Comparison of ENCODE assay signal across 8 mouse cellular contexts in the genomic region with DNA sequence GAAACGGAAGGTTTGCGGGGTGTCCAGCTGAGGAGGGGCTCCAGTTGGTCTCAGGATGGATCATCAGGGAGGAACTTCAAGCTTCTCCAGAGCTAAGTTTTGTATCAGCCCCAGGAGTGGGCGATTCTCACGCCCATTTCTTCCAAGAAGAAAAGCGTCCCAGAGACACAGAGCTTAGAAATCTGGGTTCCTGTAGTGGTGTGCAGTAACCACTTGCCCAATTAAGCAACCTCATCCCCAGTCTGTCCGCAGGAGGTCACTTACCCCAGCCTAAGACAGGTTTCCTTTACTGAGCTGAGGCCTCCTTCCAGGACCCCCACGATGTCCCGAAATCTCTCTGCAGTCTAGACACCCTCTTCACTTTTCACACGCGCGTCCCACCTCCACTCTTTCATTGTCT. TPM values are rescaled to one million over a fixed set of nuclear protein-coding genes. Genes with fewer than 3 reads are reported as not detected.
DNase-seq lines count a peak whose midpoint lies in the region; ATAC-seq and TF ChIP-seq lines count a peak whose summit lies in the region.

No protein-coding gene starts in this region.

- H3K4me1 ChIP-seq in kidney, postnatal 0 days (replicated peaks; ENCODE audit: insufficient read depth, low read length) = peaks cover 7% of the 10 kb centered on the region; the same call in 1 of the 2 replicates
- peaks cover 14% of the 10 kb centered on the region for H3K4me1 ChIP-seq in hindbrain, embryonic 16.5 days (ENCODE audit: control insufficient read depth, insufficient read depth, low read depth, low read length)
- peaks cover 9% of the 10 kb centered on the region; the same call in 1 of the 2 replicates for H3K4me1 ChIP-seq in midbrain, embryonic 16.5 days (ENCODE audit: control insufficient read depth, insufficient read depth, low read length)

- H3K36me3 ChIP-seq in kidney, postnatal 0 days (ENCODE audit: insufficient read depth, low read length) = no peaks in the 10 kb centered on the region
- H3K36me3 ChIP-seq in hindbrain, embryonic 16.5 days (ENCODE audit: control insufficient read depth, insufficient read depth, low read length) = no peaks in the 10 kb centered on the region
- H3K36me3 ChIP-seq in midbrain, embryonic 16.5 days (ENCODE audit: control insufficient read depth, insufficient read depth, low read length) = no peaks in the 10 kb centered on the region

- peak overlapping the region; percentile 48 for H3K4me3 ChIP-seq in kidney, postnatal 0 days (replicated peaks; ENCODE audit: low read depth, low read length)
- peak overlapping the region; percentile 50 for H3K4me3 ChIP-seq in hindbrain, embryonic 16.5 days (ENCODE audit: low read length)
- peak overlapping the region; percentile 52 for H3K4me3 ChIP-seq in midbrain, embryonic 16.5 days (ENCODE audit: low read depth, low read length)

- no peak for ATAC-seq in kidney, postnatal 0 days (replicated peaks; ENCODE audit: low FRiP score, low read depth)
- ATAC-seq in common myeloid progenitor, adult 5-6 weeks (replicated peaks; ENCODE audit: low read depth, poor library complexity, severe bottlenecking) = peak; percentile 30
- no peak for ATAC-seq in hindbrain, embryonic 16.5 days
- ATAC-seq in midbrain, embryonic 16.5 days = no peak; the same call in none of the 2 replicates

- peak overlapping the region; percentile 78 for H3K4me2 ChIP-seq in kidney, postnatal 0 days (ENCODE audit: low read length)
- H3K4me2 ChIP-seq in hindbrain, embryonic 16.5 days (ENCODE audit: low read length) = peak overlapping the region; percentile 98
- H3K4me2 ChIP-seq in midbrain, embryonic 16.5 days (ENCODE audit: low read length) = peak overlapping the region; percentile 83

- no peak for TF ChIP-seq CTCF in kidney, postnatal 0 days (IDR thresholded peaks at IDR 0.05; ENCODE audit: low read depth)

- 5% methylated on average over 11 of the region's 11 CpGs for WGBS in kidney, postnatal 0 days
- WGBS in hindbrain, embryonic 16.5 days = 7% methylated on average over 11 of the region's 11 CpGs
- 6% methylated on average over 11 of the region's 11 CpGs for WGBS in midbrain, embryonic 16.5 days

- H3K9me3 ChIP-seq in kidney, postnatal 0 days (replicated peaks; ENCODE audit: low read length) = no peaks in the 10 kb centered on the region
- H3K9me3 ChIP-seq in hindbrain, embryonic 16.5 days (ENCODE audit: control insufficient read depth, low read length) = no peaks in the 10 kb centered on the region
- no peaks in the 10 kb centered on the region for H3K9me3 ChIP-seq in midbrain, embryonic 16.5 days (replicated peaks; ENCODE audit: control insufficient read depth, low read length, poor library complexity, severe bottlenecking)

- DNase-seq in kidney, postnatal 0 days (ENCODE audit: low spot score) = no peak
- no peak for DNase-seq in kidney, postnatal 36 days
- DNase-seq in ovary, postnatal 36 days (ENCODE audit: low spot score) = no peak
- no peak for DNase-seq in frontal cortex, postnatal 25 days (ENCODE audit: low spot score in 2 of 2)
- no peak for DNase-seq in spleen, postnatal 4 days (ENCODE audit: low spot score in 2 of 2)

- H3K27me3 ChIP-seq in kidney, postnatal 0 days (ENCODE audit: insufficient read depth, low read length) = no peaks in the 10 kb centered on the region
- H3K27me3 ChIP-seq in hindbrain, embryonic 16.5 days (replicated peaks; ENCODE audit: control insufficient read depth, insufficient read depth, low read length) = no peaks in the 10 kb centered on the region
- no peaks in the 10 kb centered on the region for H3K27me3 ChIP-seq in midbrain, embryonic 16.5 days (ENCODE audit: control insufficient read depth, insufficient read depth, low read depth, low read length)

- peak overlapping the region; percentile 39 for H3K9ac ChIP-seq in kidney, postnatal 0 days (ENCODE audit: low read depth, low read length)
- peak overlapping the region; percentile 69 for H3K9ac ChIP-seq in hindbrain, embryonic 16.5 days (ENCODE audit: low read depth, low read length)
- H3K9ac ChIP-seq in midbrain, embryonic 16.5 days (ENCODE audit: low read depth, low read length) = peak overlapping the region; percentile 62

- 0 out of 2 replicates have a peak overlapping the region, but pooled peaks have one; percentile 25 for H3K27ac ChIP-seq in kidney, postnatal 0 days
- no peak overlapping the region for H3K27ac ChIP-seq in hindbrain, embryonic 16.5 days (ENCODE audit: low read depth, low read length)
- no peak overlapping the region for H3K27ac ChIP-seq in midbrain, embryonic 16.5 days (ENCODE audit: low read length)

RNA-seq across cellular contexts. Expression of a gene that starts 0.3 kb away (rescaled TPM):
- polyA plus RNA-seq in kidney, postnatal 0 days (2015; fragmentation: Nextera tagmentation; extraction: Ambion mirVana) = 0.72 and 0.77 TPM in 2 replicates
- total RNA-seq in common myeloid progenitor, adult 5-6 weeks (2017) = 3.8 and 6.5 TPM in 2 replicates
- 0.89 and 0.93 TPM in 2 replicates for polyA plus RNA-seq in hindbrain, embryonic 16.5 days (2015; fragmentation: Nextera tagmentation; extraction: Ambion mirVana)
- polyA plus RNA-seq in midbrain, embryonic 16.5 days (2015; fragmentation: Nextera tagmentation; extraction: Ambion mirVana) = 0.46 and 0.57 TPM in 2 replicates

RNA-seq across cellular contexts. Expression of a gene that starts 7.2 kb away (rescaled TPM):
- 11.0 and 12.4 TPM in 2 replicates for polyA plus RNA-seq in kidney, postnatal 0 days (2015; fragmentation: Nextera tagmentation; extraction: Ambion mirVana)
- total RNA-seq in common myeloid progenitor, adult 5-6 weeks (2017) = 8.0 and 70.9 TPM in 2 replicates
- polyA plus RNA-seq in hindbrain, embryonic 16.5 days (2015; fragmentation: Nextera tagmentation; extraction: Ambion mirVana) = 4.2 and 4.6 TPM in 2 replicates
- polyA plus RNA-seq in midbrain, embryonic 16.5 days (2015; fragmentation: Nextera tagmentation; extraction: Ambion mirVana) = 3.6 and 5.0 TPM in 2 replicates

RNA-seq across cellular contexts. Expression of a gene that starts 29.1 kb away (rescaled TPM):
- polyA plus RNA-seq in kidney, postnatal 0 days (2015; fragmentation: Nextera tagmentation; extraction: Ambion mirVana) = not detected in 2 replicates
- total RNA-seq in common myeloid progenitor, adult 5-6 weeks (2017) = not detected in 2 replicates
- polyA plus RNA-seq in hindbrain, embryonic 16.5 days (2015; fragmentation: Nextera tagmentation; extraction: Ambion mirVana) = 0.48 and 0.52 TPM in 2 replicates
- polyA plus RNA-seq in midbrain, embryonic 16.5 days (2015; fragmentation: Nextera tagmentation; extraction: Ambion mirVana) = 0.32 and 0.38 TPM in 2 replicates

RNA-seq across cellular contexts. Expression of a gene that starts 32.7 kb away (rescaled TPM):
- polyA plus RNA-seq in kidney, postnatal 0 days (2015; fragmentation: Nextera tagmentation; extraction: Ambion mirVana) = 0.62 and 0.67 TPM in 2 replicates
- total RNA-seq in common myeloid progenitor, adult 5-6 weeks (2017) = 0.05 TPM in 2 replicates
- 9.9 and 10.0 TPM in 2 replicates for polyA plus RNA-seq in hindbrain, embryonic 16.5 days (2015; fragmentation: Nextera tagmentation; extraction: Ambion mirVana)
- polyA plus RNA-seq in midbrain, embryonic 16.5 days (2015; fragmentation: Nextera tagmentation; extraction: Ambion mirVana) = 14.0 and 14.6 TPM in 2 replicates

RNA-seq across cellular contexts. Expression of a gene that starts 37.8 kb away (rescaled TPM):
- 3.5 and 3.9 TPM in 2 replicates for polyA plus RNA-seq in kidney, postnatal 0 days (2015; fragmentation: Nextera tagmentation; extraction: Ambion mirVana)
- total RNA-seq in common myeloid progenitor, adult 5-6 weeks (2017) = 2.4 and 3.2 TPM in 2 replicates
- 3.2 and 4.2 TPM in 2 replicates for polyA plus RNA-seq in hindbrain, embryonic 16.5 days (2015; fragmentation: Nextera tagmentation; extraction: Ambion mirVana)
- 3.1 and 3.6 TPM in 2 replicates for polyA plus RNA-seq in midbrain, embryonic 16.5 days (2015; fragmentation: Nextera tagmentation; extraction: Ambion mirVana)
